Mouse (Mus musculus) CD4-positive naive resting alpha-beta T cell, adult 76 days (primary cell): Measurements from ENCODE around the gene Prl3d3. TPM values are rescaled to one million over a fixed set of nuclear protein-coding genes. Genes with fewer than 3 reads are reported as not detected.

Experiments
- total RNA-seq: library from RNA; stranded (reverse); gene quantifications from one replicate; pipeline ENCODE4 v1.2.4, GENCODE M21; 2023

Prl3d3 gene
- not detected for total RNA-seq

DNA sequence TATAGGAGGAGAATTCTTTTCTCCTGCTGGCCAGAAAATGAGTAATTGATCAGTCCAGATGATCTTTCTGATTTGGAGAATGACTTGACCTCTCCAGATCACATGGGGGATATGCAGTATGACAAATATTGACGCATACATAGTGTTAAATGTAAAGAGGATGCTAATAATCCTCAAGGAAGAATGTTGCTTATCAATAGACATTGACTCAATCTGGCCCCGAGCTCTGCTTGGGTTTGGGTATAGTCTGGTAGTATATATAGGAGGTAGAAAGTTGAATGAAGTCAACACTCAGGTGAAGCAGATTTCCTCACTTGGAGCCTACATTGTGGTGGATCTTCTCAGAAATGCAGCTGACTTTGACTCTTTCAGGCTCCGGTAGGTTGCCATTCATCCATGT is at the start of gene Prl3d3:
TSS of gene Prl3d3 (plus strand) at position 301 of the 400 bp plus-strand sequence.

DNA sequence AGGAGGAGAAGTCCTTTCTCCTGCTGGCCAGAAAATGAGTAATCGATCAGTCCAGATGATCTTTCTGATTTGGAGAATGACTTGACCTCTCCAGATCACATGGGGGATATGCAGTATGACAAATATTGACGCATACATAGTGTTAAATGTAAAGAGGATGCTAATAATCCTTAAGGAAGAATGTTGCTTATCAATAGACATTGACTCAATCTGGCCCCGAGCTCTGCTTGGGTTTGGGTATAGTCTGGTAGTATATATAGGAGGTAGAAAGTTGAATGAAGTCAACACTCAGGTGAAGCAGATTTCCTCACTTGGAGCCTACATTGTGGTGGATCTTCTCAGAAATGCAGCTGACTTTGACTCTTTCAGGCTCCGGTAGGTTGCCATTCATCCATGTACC is 35.2 kb upstream of the Prl3d3 start, which contains the start of gene Prl3d2:
TSS of gene Prl3d2 (plus strand) at position 301 of the 400 bp plus-strand sequence.

DNA sequence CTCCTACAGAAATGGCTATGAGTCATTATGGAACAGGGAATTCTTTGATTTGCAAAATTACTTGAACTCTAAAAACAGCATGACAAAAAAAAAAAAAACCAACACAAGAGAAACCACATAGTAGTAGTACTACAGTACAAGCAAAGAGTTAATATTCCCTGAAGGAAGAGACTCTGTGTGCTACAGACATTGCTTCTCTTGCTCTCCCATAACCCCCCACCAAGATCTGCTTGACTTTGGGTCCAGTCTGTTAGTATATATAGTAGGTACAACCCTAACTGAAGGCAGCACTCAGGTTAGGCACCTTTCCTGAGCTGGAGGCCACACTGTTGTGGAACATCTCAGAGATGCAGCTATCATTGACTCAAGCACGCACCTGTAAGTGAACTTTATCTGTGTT is 39.8 kb downstream of the Prl3d3 start, which contains the start of gene Prl3c1:
TSS of gene Prl3c1 (plus strand) at position 301 of the 400 bp plus-strand sequence.

Other genes starting within 250 kb of the Prl3d3 start
- gene Prl, start 99.2 kb upstream of the Prl3d3 start, total RNA-seq, result not detected
- gene Prl3d1, start 62.6 kb upstream of the Prl3d3 start, total RNA-seq, result not detected
- not detected for gene Prl3d2, start 35.1 kb upstream of the Prl3d3 start, total RNA-seq
- not detected for gene Prl3c1, start 39.9 kb downstream of the Prl3d3 start, total RNA-seq
- gene Prl3b1, start 85.1 kb downstream of the Prl3d3 start, total RNA-seq, result not detected
- gene Prl3a1, start 102.6 kb downstream of the Prl3d3 start, total RNA-seq, result not detected
- gene Prl6a1, start 155.8 kb downstream of the Prl3d3 start, total RNA-seq, result not detected
- not detected for gene Prl8a2, start 188.9 kb downstream of the Prl3d3 start, total RNA-seq
- not detected for gene Prl2b1, start 234.1 kb downstream of the Prl3d3 start, total RNA-seq